Mouse (Mus musculus) liver (tissue): ENCODE measurements around the gene Mylpf.

Experiments
- DNase-seq: peaks from one replicate; pipeline ENCODE4 v3.0.0-alpha.2; 2020; ENCODE audit warnings: mixed read lengths

Gene Mylpf

DNA sequence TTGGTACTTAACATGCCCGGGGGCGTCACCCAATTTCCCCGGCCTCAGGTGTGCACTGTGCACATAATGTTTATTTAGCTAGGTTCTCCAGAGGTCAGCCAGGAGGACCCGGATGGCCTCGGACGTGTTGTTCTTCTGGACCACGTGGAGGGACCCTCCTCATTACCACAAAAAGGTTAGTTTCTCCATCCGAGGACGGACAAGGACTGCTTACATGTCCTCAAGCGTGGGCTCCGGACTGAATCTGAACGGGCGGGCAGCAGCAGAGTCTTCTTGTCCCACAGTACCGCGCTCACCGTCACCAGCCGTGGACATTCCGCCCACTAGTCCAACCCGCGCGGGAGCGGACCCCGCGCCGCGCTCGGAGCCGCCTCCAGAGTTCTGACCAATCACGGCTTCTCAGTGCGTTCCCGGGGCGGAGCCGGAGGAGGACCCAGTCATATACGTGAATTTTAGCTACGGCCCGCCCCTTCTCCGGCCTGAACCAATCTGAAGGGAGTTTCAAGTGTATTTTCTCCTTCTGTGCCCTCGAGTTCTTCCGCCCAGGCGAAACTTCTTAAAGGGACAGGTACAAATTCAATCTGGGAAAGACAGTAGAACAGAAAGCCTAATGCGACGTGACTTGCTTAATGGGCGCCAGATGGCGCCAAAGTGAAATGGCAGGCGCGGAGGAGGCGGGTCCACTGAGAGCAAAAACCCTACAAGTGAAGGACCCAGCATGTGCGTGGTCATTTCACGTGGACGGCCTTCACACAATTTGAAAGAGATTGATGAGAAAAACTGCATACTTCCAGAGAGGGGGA lies 51.8 kb downstream of the Mylpf start, which contains the start of gene Dctpp1:
Gene Dctpp1, minus strand, starts transcription at position 401 of the 803 bp plus-strand sequence.
- peak; percentile 98 for DNase-seq

DNA sequence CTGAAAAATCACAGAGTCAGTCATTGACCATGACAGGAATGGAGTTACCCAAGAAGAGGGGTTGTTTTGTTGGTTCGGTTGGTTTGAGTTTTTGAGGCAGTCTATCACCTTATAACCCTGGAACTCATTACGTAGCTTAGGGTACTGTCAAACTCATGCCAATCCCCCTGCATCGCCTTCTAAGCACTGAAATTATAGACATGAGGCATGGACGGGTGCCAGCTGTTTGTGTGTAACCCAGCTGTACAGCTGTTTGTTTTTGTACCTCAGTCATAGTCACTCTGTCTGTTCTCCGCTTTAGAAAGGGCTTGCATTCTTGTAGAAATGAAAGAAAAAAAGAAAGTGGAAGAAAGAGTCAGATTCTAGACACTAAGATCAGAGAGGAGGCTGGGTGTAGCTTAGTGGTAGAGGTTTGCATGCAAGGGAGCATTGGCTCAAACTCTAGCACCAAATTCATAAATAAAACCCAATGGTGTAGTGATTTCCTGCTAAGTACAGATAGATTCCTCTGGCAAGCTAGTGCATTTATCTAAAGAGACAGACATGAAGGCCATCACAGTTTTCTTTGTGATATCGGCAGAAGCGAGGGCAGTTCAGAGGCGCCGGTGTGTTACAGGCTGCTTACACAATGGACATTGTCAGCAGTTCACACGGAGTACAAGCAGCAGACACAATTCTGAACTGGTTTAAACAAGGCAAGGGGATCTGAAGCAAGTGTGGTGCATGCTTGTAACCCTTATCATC lies 53.7 kb downstream of the Mylpf start:
- DNase-seq, result no peak

DNA sequence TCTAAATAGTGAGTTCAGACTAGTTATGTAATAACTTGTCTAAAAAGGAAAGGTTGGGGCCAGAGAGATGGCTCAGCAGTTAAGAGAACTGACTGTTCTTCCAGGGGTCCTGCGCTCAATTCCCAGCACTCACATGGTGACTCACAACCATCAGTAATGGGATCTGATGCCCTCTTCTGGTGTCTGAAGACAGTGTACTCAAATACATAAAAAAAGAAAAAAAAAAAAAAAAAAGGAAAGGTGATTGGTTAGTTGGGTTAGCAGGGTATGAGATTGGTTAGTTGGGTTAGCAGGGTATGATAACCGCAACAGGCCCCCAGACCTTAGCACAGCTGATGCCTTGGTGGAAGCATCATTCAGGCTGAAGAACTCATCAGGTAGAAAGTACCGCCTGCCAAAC lies 54.8 kb downstream of the Mylpf start:
- no peak for DNase-seq
